Mouse (Mus musculus) megakaryocyte, embryonic 14.5 days (primary cell): ENCODE measurements around the gene Sec24a. TPM values are rescaled to one million over a fixed set of nuclear protein-coding genes. Genes with fewer than 3 reads are reported as not detected.
"Not testable (repeated sequence)": the region's sequence is repeated elsewhere in the genome, so short reads cannot be mapped to it uniquely, and the experiment has no call there.

ENCODE experiments used
- H3K27me3 ChIP-seq: replicated peaks from 2 replicates; pipeline ENCODE3; 2012; ENCODE audit warnings: inconsistent platforms
- H3K36me3 ChIP-seq: replicated peaks from 2 replicates; pipeline ENCODE3; 2012; ENCODE audit warnings: low read length, inconsistent platforms, mixed read lengths
- H3K4me1 ChIP-seq: 2 replicates; pipeline ENCODE4 v1.6.1; 2012; ENCODE audit warnings: inconsistent platforms
- H3K4me3 ChIP-seq: replicated peaks from 2 replicates; pipeline ENCODE3; 2012; ENCODE audit warnings: moderate library complexity, mild to moderate bottlenecking, inconsistent platforms
- H3K9me3 ChIP-seq: 2 replicates; pipeline ENCODE4 v1.6.1; 2012; ENCODE audit warnings: inconsistent platforms
- FLI1 ChIP-seq: IDR thresholded peaks from 2 replicates; pipeline ENCODE4 v1.6.1; 2012; ENCODE audit warnings: low read length, inconsistent platforms, mixed read lengths
- GATA1 ChIP-seq: IDR thresholded peaks from 3 replicates; pipeline ENCODE4 v1.6.1; 2012; ENCODE audit warnings: mixed read lengths, low read length, inconsistent platforms, borderline replicate concordance
- polyA plus RNA-seq: library from polyadenylated mRNA; stranded (reverse); fragments of >175 nt; gene quantifications from 2 replicates; pipeline ENCODE4 v1.2.3, GENCODE M21; 2012; ENCODE audit warnings: low replicate concordance; ENCODE audit not compliant: insufficient read depth

The Sec24a gene
- polyA plus RNA-seq, 1 experiment = 2.6 TPM

- peaks cover 3% of the 10 kb centered on the region for H3K27me3 ChIP-seq
- TF ChIP-seq FLI1 (no peak), GATA1 (no peak)
- H3K36me3 ChIP-seq = peaks cover 5% of the 10 kb centered on the region
- no peaks in the 10 kb centered on the region for H3K9me3 ChIP-seq
- H3K4me3 ChIP-seq = peak overlapping the region; percentile 99
- peaks cover 50% of the 10 kb centered on the region for H3K4me1 ChIP-seq
Measured at GRCm38 (mm10) chr11:51763955-51764354, 521 bp upstream of the Sec24a start.

GRCm38 (mm10) chr11:51761241-51761640 is 2.2 kb downstream of the Sec24a start:
- Histone ChIP-seq H3K9me3 (no peaks in the 10 kb centered on the region), H3K4me3 (no peak overlapping the region), H3K36me3 (peaks cover 2% of the 10 kb centered on the region), H3K4me1 (peaks cover 34% of the 10 kb centered on the region), H3K27me3 (peaks cover 3% of the 10 kb centered on the region)
- TF ChIP-seq GATA1 = no peak
- TF ChIP-seq FLI1 = no peak

- H3K27me3 ChIP-seq = peaks cover 3% of the 10 kb centered on the region
Measured at GRCm38 (mm10) chr11:51759941-51760657, 3.3 kb downstream of the Sec24a start.

GRCm38 (mm10) chr11:51759251-51759650 is 4.2 kb downstream of the Sec24a start:
- no peak overlapping the region for H3K4me3 ChIP-seq
- H3K9me3 ChIP-seq = no peaks in the 10 kb centered on the region
- peaks cover 3% of the 10 kb centered on the region for H3K27me3 ChIP-seq
- TF ChIP-seq GATA1 (no peak), FLI1 (no peak)
- no peaks in the 10 kb centered on the region for H3K36me3 ChIP-seq
- peaks cover 31% of the 10 kb centered on the region for H3K4me1 ChIP-seq

More at GRCm38 (mm10) chr11:51759941-51760657, 3.3 kb downstream of the Sec24a start:
- Histone ChIP-seq H3K36me3 (no peaks in the 10 kb centered on the region), H3K4me3 (no peak overlapping the region), H3K4me1 (peaks cover 31% of the 10 kb centered on the region), H3K9me3 (no peaks in the 10 kb centered on the region)
- TF ChIP-seq FLI1 (no peak), GATA1 (no peak)

GRCm38 (mm10) chr11:51758207-51758606 is 5.2 kb downstream of the Sec24a start:
- peaks cover 37% of the 10 kb centered on the region for H3K4me1 ChIP-seq
- H3K9me3 ChIP-seq, H3K27me3 ChIP-seq, H3K36me3 ChIP-seq, H3K4me3 ChIP-seq: not testable (repeated sequence)

- TF ChIP-seq FLI1 = no peak
- no peak for TF ChIP-seq GATA1
- Histone ChIP-seq H3K9me3 (no peaks in the 10 kb centered on the region), H3K4me1 (peaks cover 36% of the 10 kb centered on the region), H3K27me3 (peaks cover 3% of the 10 kb centered on the region), H3K36me3 (peaks cover 6% of the 10 kb centered on the region), H3K4me3 (no peak overlapping the region)
Measured at GRCm38 (mm10) chr11:51757625-51758024, 5.8 kb downstream of the Sec24a start.

- TF ChIP-seq FLI1 (no peak), GATA1 (no peak)
- H3K27me3 ChIP-seq = peaks cover 3% of the 10 kb centered on the region
- H3K36me3 ChIP-seq = peaks cover 6% of the 10 kb centered on the region
- no peaks in the 10 kb centered on the region for H3K9me3 ChIP-seq
- peaks cover 36% of the 10 kb centered on the region for H3K4me1 ChIP-seq
- peak overlapping the region; percentile 99 for H3K4me3 ChIP-seq
Measured at GRCm38 (mm10) chr11:51757023-51757422, 6.4 kb downstream of the Sec24a start.

- no peaks in the 10 kb centered on the region for H3K9me3 ChIP-seq
- H3K36me3 ChIP-seq = peaks cover 9% of the 10 kb centered on the region
- H3K4me1 ChIP-seq = peaks cover 37% of the 10 kb centered on the region
Measured at GRCm38 (mm10) chr11:51756352-51756771, 7.1 kb downstream of the Sec24a start.

GRCm38 (mm10) chr11:51755621-51756311 is 7.7 kb downstream of the Sec24a start:
- Histone ChIP-seq H3K36me3 (peaks cover 10% of the 10 kb centered on the region), H3K4me1 (peaks cover 39% of the 10 kb centered on the region), H3K4me3 (peak overlapping the region; percentile 99), H3K27me3 (no peaks in the 10 kb centered on the region), H3K9me3 (no peaks in the 10 kb centered on the region)
- TF ChIP-seq GATA1 (no peak), FLI1 (no peak)

More at GRCm38 (mm10) chr11:51756352-51756771, 7.1 kb downstream of the Sec24a start:
- peak overlapping the region; percentile 99 for H3K4me3 ChIP-seq
- H3K27me3 ChIP-seq = no peaks in the 10 kb centered on the region
- TF ChIP-seq FLI1 = peak; percentile 68; the same call in 1 of the 2 replicates
- no peak for TF ChIP-seq GATA1

GRCm38 (mm10) chr11:51751623-51752225 is 11.7 kb downstream of the Sec24a start:
- not testable (repeated sequence) for H3K4me3 ChIP-seq, H3K27me3 ChIP-seq, H3K9me3 ChIP-seq
- H3K4me1 ChIP-seq = peaks cover 38% of the 10 kb centered on the region
- peaks cover 37% of the 10 kb centered on the region for H3K36me3 ChIP-seq
